Mouse (Mus musculus) ES-E14 (cell line): Measurements from ENCODE around the gene Prps1.

Experiments used
- CHD2 ChIP-seq: IDR thresholded peaks from 2 replicates; pipeline ENCODE4 v1.6.1; 2014; ENCODE audit warnings: mild to moderate bottlenecking, low read depth, low read length, inconsistent platforms
- HCFC1 ChIP-seq: IDR thresholded peaks from 2 replicates; pipeline ENCODE4 v1.6.1; 2012; ENCODE audit warnings: low read length, inconsistent platforms, borderline replicate concordance; ENCODE audit not compliant: insufficient read depth
- MAFK ChIP-seq: IDR thresholded peaks from 2 replicates; pipeline ENCODE4 v1.6.1; 2014; ENCODE audit warnings: mild to moderate bottlenecking, low read depth, low read length, inconsistent platforms; ENCODE audit not compliant: insufficient read depth
- ZC3H11A ChIP-seq: IDR thresholded peaks from 2 replicates; pipeline ENCODE4 v1.6.1; 2012; ENCODE audit warnings: low read depth, mild to moderate bottlenecking, inconsistent platforms, low read length, borderline replicate concordance
- ZNF384 ChIP-seq: IDR thresholded peaks from 2 replicates; pipeline ENCODE4 v1.6.1; 2012; ENCODE audit warnings: low read depth, low read length, inconsistent platforms

GRCm38 (mm10) chrX:140522071-140522765 lies 65.8 kb downstream of the Prps1 start:
- no peak for TF ChIP-seq MAFK
- no peak for TF ChIP-seq ZC3H11A
- no peak for TF ChIP-seq ZNF384
- no peak for TF ChIP-seq HCFC1
- no peak for TF ChIP-seq CHD2
